Mouse (Mus musculus) kidney, adult 2 months (tissue): ENCODE measurements around the gene Plppr3. TPM values are rescaled to one million over a fixed set of nuclear protein-coding genes. Genes with fewer than 3 reads are reported as not detected.

ENCODE experiments used
- DNase-seq: peaks from one replicate; pipeline ENCODE4 v3.0.0; 2021
- H3K27ac ChIP-seq: fragments of 200-500 bp; 2 replicates; pipeline ENCODE4 v1.5.1; 2012; ENCODE audit warnings: low read depth, low read length, control low read depth, inconsistent platforms; ENCODE audit not compliant: insufficient read depth
- H3K27me3 ChIP-seq: fragments of 200-500 bp; replicated peaks from 2 replicates; pipeline ENCODE4 v1.6.1; 2012; ENCODE audit warnings: mild to moderate bottlenecking, moderate library complexity, low read length, inconsistent platforms; ENCODE audit not compliant: control insufficient read depth, insufficient read depth
- H3K36me3 ChIP-seq: fragments of 200-500 bp; 2 replicates; pipeline ENCODE4 v1.6.1; 2012; ENCODE audit warnings: mild to moderate bottlenecking, moderate library complexity, low read length, inconsistent platforms; ENCODE audit not compliant: control insufficient read depth, insufficient read depth
- H3K4me1 ChIP-seq: fragments of 200-500 bp; 2 replicates; pipeline ENCODE4 v1.6.1; 2011; ENCODE audit warnings: low read length; ENCODE audit not compliant: control insufficient read depth, insufficient read depth
- H3K4me3 ChIP-seq: fragments of 200-500 bp; 2 replicates; pipeline ENCODE4 v1.5.1; 2011; ENCODE audit warnings: mild to moderate bottlenecking, low read depth, low read length, control low read depth; ENCODE audit not compliant: insufficient read depth
- CTCF ChIP-seq: fragments of 200-500 bp; conservative IDR thresholded peaks from 2 replicates; pipeline ENCODE4 v1.5.1; 2011; ENCODE audit warnings: low read depth, mild to moderate bottlenecking, control low read depth, low read length, moderate library complexity, mixed read lengths; ENCODE audit not compliant: insufficient read depth, insufficient read length
- POLR2A ChIP-seq: fragments of 200-500 bp; IDR thresholded peaks from one replicate; pipeline ENCODE4 v1.6.1; 2011; ENCODE audit warnings: low read depth, low read length, control low read depth
- WGBS: fragments of 180-500 bp; shearing (Covaris S2); methylation state at CpG from one replicate; pipeline ENCODE4 v1.1.7; 2018; 5-methylcytosine and 5-hydroxymethylcytosine counted together
- polyA plus RNA-seq: library from polyadenylated mRNA; depleted of rRNA; stranded (reverse); fragments of >200 nt; gene quantifications from 2 replicates; pipeline ENCODE4 v1.2.3, GENCODE M21; 2012

Plppr3 gene
- polyA plus RNA-seq, 1 experiment: 2.7 TPM

GRCm38 (mm10) chr10:79858416-79859074 is 15.9 kb downstream of the Plppr3 start:
- peaks cover 64% of the 10 kb centered on the region for H3K4me1 ChIP-seq
- DNase-seq: peak; percentile 85
- 16% methylated on average over 17 of the region's 17 CpGs for WGBS
- no peak for TF ChIP-seq CTCF
- TF ChIP-seq POLR2A: no peak
- H3K4me3 ChIP-seq: no peak overlapping the region
- H3K27ac ChIP-seq: peak overlapping the region; percentile 5; the same call in 1 of the 2 replicates
- peaks cover 20% of the 10 kb centered on the region for H3K36me3 ChIP-seq
- no peaks in the 10 kb centered on the region for H3K27me3 ChIP-seq

GRCm38 (mm10) chr10:79857894-79858293 is 16.5 kb downstream of the Plppr3 start:
- TF ChIP-seq CTCF (no peak), POLR2A (no peak)
- Histone ChIP-seq H3K27me3 (no peaks in the 10 kb centered on the region), H3K36me3 (peaks cover 20% of the 10 kb centered on the region), H3K4me3 (no peak overlapping the region), H3K4me1 (peaks cover 68% of the 10 kb centered on the region), H3K27ac (peak overlapping the region; percentile 4; the same call in 1 of the 2 replicates)
- DNase-seq: no peak
- 38% methylated on average over 2 of the region's 2 CpGs for WGBS

- Histone ChIP-seq H3K4me1 (peaks cover 73% of the 10 kb centered on the region), H3K4me3 (peak overlapping the region; percentile 78), H3K36me3 (peaks cover 20% of the 10 kb centered on the region), H3K27ac (peak overlapping the region; percentile 61), H3K27me3 (no peaks in the 10 kb centered on the region)
- TF ChIP-seq CTCF (no peak), POLR2A (no peak)
- peak; percentile 89 for DNase-seq
- WGBS: 2% methylated on average over 4 of the region's 4 CpGs
Observed at GRCm38 (mm10) chr10:79857452-79857811, 17.0 kb downstream of the Plppr3 start.

DNA sequence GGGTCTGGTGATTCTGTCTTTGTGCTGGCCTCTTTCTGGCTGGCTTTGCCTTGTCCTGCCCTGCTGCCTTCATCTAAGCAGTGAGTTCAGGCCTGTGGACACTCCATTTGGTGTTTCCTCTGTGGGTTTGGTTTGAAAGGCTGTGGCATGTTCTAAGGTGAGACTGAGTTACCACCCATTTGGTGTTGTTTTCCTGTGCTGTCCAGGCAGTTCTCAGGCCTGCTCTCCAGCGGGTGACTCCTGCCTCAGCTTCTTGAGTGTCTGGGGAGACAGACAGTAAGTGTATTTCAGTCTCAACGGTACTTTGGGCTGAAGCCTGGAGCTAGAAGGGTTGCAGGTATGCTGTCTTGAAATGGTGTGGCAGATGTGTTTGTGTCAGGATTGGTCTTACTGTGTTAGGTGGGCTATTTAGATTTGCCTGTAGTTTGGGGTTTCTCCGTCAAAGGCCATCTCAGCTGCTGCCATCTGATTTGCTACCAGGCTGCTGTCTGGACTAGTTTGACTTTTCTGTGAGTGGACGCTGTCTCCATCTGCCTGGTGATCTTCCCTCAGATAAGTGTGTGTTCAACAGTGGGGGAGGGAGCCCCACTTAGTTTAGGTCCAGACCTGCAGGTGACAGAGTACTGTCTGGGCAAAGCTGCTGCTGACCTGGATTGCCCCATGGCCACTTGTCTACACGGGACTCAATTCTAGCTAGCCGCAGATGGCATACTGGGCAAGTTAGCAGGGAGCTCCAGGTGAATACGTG is 17.6 kb downstream of the Plppr3 start:
- TF ChIP-seq POLR2A: no peak
- no peak for TF ChIP-seq CTCF
- H3K27me3 ChIP-seq: no peaks in the 10 kb centered on the region
- DNase-seq: no peak
- peak overlapping the region; percentile 61 for H3K27ac ChIP-seq
- peaks cover 71% of the 10 kb centered on the region for H3K4me1 ChIP-seq
- peaks cover 20% of the 10 kb centered on the region for H3K36me3 ChIP-seq
- peak overlapping the region; percentile 78 for H3K4me3 ChIP-seq
- WGBS: 7% methylated on average over 7 of the region's 7 CpGs

DNA sequence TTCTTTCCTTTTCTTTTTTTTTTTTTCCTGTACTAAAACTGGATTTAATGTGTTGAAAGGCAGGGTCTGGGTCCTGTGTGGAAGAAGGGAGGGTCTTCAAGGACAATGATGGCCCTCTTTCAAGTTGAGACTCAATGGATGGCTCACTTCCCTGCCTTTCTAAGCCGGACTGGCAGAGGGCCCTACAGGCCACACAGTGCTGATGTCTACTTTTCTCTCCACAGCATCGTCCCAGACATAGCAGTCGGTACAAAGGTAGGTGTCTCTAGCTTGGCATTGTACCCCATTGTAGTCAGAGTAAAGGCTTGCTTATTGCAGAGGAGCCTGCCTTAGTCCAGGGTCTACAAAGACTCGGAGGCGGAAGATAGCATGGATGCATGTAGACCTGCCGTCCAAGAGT is 18.2 kb downstream of the Plppr3 start:
- TF ChIP-seq POLR2A (no peak), CTCF (no peak)
- peak; percentile 30 for DNase-seq

DNA sequence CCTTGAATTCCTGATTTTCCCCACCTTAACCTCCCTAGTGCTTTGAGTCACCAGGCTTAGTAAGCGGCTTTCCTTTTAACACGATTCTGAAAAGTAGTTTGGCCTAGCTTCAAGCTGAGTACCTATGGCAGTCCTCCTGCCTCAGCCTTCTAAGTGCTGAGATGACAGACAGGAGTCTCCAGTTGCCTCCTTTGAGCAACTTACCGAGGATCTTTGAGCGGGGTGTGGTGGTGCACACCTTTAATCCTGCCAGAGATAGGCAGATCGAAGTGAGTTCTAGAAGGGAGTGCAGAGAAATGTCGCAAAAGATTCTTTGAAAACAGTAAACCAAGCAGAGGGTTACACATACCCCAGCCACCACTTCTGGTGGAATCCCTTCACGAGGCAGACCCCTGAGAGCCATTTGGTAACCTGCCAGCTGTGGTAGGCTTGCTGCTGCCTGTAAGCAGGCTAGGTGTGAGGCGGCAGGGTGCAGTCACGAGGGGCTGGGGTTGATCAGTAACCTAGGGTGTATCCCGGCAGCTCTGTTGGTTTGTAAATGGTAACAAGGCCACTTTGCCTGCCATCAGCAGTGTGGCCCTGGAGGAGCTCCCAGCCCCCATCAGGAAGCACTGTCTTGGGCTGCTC is 18.8 kb downstream of the Plppr3 start:
- peak overlapping the region; percentile 97 for H3K27ac ChIP-seq
- 0% methylated on average over 10 of the region's 10 CpGs for WGBS
- H3K27me3 ChIP-seq: no peaks in the 10 kb centered on the region
- peak overlapping the region; percentile 78 for H3K4me3 ChIP-seq
- peaks cover 65% of the 10 kb centered on the region for H3K4me1 ChIP-seq
- no peak for TF ChIP-seq POLR2A
- no peak for TF ChIP-seq CTCF
- DNase-seq: peak; percentile 96
- peaks cover 13% of the 10 kb centered on the region for H3K36me3 ChIP-seq

More for the DNA sequence above, 18.2 kb downstream of the Plppr3 start:
- WGBS: 8% methylated on average over 6 of the region's 6 CpGs
- H3K27me3 ChIP-seq: no peaks in the 10 kb centered on the region
- peak overlapping the region; percentile 61 for H3K27ac ChIP-seq
- peaks cover 18% of the 10 kb centered on the region for H3K36me3 ChIP-seq
- peaks cover 71% of the 10 kb centered on the region for H3K4me1 ChIP-seq
- peak overlapping the region; percentile 78 for H3K4me3 ChIP-seq
